Mouse (Mus musculus) limb, embryonic 10.5 days (tissue): ENCODE results near the gene Zfhx3. TPM values are rescaled to one million over a fixed set of nuclear protein-coding genes. Genes with fewer than 3 reads are reported as not detected.

Experiments used
- microRNA-seq: library from miRNA; unstranded; fragments of <30 nt; microRNA quantifications from one replicate; pipeline ENCODE4, GENCODE M21; 2017
- polyA plus RNA-seq: library from polyadenylated mRNA; unstranded; fragments of >200 nt; fragmentation: Nextera tagmentation; extraction: Ambion mirVana; gene quantifications from 2 replicates; pipeline ENCODE4 v1.2.1, GENCODE M21; 2016

Gene Zfhx3
- polyA plus RNA-seq, 1 experiment from 2014 or later: 28.1 TPM

Small RNAs within 50 kb of the gene (microRNA-seq; reads per million reads assigned to microRNA genes)
- gene Mir3108: not detected
